Mouse (Mus musculus) megakaryocyte, adult 5-6 weeks (primary cell): ENCODE data around the gene Angel1. TPM values are rescaled to one million over a fixed set of nuclear protein-coding genes. Genes with fewer than 3 reads are reported as not detected.
A peak's percentile ranks its signal among the peaks of the same experiment; 100 is the strongest.

Source experiments
- ATAC-seq: 2 replicates; pipeline ENCODE4 v1.8.0; 2016; ENCODE audit warnings: mild to moderate bottlenecking, inconsistent platforms; ENCODE audit not compliant: poor library complexity, severe bottlenecking
- total RNA-seq, 2 experiments: library from RNA; stranded (forward) in 1 of 2; stranded (reverse) in 1 of 2; fragments of 153-499, 151-499 nt in 1 of 2; fragments of 221-1000, 200-1000 nt in 1 of 2; gene quantifications; 2 replicates each; pipeline versions ENCODE4 v1.2.3 to v1.2.4; 2015 to 2017

Angel1 gene
- total RNA-seq, 2 experiments from 2014 or later: 0.22 to 0.66 TPM

DNA sequence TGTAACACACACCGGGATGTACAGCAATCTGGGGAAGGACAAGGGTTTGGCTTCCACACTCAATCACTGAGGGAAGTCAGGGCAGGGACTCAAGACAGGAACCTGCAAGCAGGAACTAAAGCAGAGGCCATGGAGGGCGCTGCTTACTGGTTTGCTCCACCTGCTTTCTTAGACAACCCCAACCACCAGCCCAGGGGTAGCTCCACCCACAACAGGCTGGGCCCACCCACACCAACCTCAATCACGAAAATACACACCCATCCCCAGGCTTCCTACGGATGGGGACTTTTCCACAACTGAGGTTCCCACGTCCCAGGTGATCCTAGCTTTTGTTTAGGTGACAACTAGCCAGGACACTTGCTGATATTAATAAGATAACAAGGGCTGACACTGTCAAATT lies 20.4 kb downstream of the Angel1 start:
- no peak for ATAC-seq

DNA sequence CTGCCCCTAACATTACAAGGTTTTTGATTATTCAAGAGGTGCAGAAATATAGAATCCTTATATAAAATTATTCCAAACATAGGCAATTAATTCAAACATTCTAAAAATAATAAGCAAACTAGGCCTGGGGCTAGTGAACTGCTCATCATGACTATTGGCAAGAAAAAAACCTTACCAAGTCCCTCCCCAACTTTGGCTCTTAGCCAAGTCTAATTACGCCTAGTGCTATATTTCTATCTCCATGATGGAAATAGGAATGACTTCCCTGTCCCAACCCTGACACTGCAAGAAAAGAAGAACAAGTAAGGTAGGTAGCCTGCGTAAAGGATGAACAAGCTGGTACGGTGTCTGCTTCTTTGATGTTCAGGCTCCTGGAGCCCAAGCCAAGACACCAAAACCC lies 23.6 kb downstream of the Angel1 start:
- no peak for ATAC-seq

DNA sequence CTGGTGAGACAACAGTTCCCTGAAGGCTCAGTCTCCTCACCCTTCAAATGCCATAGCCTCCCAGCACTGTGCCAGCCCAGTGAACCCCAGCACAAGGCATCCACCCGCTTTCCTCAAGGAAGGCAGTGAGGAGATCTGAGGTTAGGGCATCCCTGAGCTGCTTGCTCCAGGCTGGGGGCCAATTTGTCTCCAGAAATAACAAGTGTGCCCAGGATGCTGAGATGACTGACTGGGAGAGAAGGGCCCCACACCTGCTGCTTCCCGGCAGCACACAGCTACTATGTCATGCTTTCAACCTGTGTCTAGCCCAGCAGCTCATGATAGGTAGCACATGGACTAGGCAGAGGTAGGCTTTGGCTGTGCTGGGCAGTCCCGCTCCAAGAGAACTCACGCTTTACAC lies 24.8 kb downstream of the Angel1 start:
- ATAC-seq: no peak

DNA sequence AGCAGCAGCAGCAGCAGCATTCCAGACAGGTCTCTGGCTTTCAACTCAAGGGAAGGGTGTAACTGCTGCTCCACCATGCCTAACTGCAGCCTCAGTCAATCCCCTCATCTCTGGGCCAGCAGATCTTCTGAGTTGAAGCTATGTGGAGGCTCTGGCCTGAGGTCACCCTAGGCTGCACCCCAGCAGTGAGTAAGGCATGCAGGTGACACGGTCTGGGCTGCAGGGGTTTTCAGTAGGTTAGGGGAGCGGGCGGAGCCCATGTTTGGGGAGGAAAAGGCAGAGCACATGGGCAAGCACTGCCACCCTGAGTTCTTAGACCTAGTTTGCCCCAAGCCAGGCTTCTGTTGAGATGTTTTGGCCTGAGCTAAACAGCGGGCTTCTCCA lies 25.3 kb downstream of the Angel1 start:
- no peak for ATAC-seq

DNA sequence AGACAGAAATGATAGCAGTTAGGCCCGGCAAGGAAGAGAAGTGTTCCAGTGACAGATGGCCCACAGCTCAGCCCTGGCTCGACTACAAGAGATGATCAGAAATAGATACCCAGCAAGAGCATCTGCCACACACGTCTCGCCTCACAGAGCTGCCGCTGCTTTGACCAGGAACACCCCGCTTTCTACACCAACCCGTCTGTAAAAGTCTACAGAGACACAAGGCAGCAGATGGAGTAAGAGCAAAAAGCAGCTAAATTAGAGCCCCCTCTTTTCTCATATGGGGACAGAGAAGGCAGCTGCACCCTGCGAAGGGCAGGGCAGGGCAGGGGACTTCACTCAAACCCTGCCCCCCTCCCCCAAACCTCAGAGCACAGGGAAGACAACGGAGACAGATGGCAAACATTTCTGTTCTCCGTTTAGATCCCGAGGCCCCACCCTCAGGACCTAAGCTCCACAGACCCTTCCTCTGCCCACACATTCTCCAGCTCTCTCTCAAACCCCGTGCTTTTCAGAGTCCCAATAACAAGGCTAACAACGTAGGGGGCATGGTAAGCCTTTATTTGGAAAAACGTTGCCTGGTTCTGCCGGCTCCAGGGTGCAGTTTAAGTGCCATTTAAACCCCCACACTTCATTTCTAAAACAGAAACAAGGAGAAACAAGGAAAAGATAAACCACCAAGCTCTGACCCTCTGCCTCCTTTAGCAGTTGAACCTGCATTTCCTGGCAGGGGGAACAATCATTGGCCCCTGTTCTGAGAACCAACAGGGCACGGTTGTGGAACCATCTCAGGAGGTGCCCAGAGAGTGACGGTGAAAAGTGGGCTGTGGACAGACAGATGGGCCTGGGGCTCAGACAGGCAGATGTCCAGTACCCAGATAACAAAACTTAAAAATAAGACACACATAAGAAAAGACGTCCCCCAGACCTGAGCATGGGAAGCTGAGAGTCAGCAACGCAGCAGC lies 26.0 kb downstream of the Angel1 start:
- ATAC-seq: no peak

DNA sequence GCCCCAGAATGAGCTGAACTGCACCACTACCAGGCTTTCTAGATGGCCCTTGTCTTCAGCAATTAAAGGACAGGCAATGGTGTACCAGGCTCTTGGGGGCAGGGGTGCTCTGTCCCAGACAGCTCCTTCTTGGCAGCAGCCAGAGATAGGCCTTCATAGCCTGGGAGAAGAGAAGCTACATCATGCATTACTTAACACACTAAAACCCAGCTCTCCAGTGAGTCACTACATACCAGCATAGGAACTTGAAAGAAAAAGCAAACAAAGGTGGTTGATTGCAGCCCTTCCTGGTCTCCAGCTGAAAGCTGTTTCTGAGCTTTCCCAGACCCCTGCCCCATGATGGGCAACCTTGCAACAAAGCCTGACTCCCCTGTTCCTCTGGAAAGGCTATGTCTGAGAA lies 27.7 kb downstream of the Angel1 start:
- no peak for ATAC-seq

DNA sequence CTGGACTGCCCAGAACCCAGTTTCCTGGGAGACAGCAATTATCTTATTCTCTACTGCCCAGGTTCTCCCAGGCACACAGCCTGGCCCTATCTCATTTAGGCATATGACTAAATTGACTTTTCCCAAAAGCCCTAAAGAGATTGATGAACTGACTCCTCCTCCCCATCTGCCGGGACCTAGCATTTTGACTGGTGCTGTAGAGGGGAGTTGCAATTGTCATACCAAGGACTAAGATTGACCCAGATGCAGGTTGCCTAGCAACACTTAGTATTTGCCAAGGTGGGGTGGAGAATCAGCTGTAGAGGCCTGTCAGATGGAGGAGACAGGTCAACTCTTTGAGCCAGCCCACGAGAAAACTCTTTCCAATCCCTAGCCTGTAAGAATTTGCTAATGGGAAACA lies 28.3 kb downstream of the Angel1 start:
- ATAC-seq: no peak

DNA sequence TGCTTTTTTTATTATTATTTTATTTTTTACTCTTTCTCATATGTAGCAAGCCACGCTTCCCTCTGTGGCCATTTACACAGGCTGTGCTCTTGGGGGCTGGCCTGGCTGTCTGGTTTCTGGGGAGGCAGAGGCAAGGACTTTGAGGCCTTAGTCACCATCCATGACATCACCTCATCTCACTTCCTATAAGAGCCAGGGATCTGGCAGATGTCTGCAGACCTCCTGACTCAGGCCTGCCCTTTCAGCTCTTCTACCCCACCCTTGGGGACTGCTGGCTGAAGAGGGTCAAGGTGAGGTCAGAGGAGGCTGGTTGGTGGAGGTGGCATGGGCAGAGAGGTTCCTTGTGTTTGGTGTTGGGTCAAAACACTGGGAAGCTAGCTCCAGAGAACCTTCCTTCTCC lies 31.8 kb downstream of the Angel1 start:
- ATAC-seq: peak; percentile 15; the same call in 1 of the 2 replicates

DNA sequence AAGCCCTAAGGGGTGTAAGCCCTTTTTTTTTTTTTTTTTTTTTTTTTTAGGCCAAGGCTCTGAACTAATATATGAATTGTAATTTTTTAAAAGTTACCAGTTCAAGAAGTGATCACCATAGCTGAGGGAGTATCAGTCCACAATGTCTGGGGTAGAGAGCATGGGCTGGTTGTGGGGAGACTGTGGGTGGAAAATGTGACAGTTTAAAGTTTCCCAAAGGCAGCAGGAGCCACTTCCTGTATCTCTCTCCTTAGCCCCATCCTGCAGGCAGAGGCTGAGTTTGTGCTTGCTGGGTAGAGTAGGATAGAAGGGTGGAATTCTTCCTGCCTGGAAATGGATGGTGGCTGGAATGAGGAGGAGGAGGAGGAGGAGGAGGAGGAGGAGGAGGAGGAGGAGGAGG lies 32.9 kb downstream of the Angel1 start:
- ATAC-seq: no peak

DNA sequence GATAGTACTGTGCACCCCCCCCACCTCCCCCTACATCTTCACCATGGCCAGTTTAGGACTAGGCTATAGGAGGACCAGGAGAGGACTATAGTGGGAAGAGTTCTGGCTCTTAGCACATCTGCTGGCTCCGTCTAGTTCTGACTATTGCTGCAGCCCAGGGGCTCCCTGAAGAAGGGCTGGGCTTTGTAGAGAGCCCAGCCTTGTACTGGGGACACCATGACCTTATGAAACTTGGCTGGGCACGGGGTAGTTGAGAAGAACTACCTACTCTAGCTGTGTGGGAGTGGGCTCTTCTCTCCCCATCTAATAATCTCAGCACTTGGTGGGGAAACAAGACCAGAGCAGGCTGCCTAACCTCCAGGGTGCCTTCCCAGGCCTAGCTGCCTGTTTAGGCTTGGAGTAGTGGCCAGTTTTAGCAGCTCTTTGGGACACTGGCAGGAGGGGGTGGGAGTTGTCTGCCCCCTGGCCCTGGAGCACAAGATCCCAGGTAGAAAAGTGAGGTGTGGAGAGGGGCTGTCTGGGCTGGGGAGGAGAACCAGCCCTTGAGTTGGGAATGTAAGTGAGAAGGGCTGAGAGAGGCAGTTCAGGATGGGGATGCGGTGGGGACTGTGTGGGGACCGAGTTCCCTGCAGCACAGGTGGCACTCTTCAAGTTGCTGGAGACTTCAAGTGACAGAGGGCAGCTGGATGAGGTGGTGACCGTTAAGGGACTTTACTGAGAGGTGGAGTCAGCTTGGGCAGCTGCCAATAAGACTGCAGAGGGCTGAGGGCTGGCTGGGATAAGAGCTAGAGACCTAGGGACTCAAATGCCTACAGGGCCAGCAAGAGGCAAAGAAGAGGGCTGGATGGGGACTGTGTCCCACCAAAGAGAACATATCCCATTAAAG lies 33.5 kb downstream of the Angel1 start:
- no peak for ATAC-seq

DNA sequence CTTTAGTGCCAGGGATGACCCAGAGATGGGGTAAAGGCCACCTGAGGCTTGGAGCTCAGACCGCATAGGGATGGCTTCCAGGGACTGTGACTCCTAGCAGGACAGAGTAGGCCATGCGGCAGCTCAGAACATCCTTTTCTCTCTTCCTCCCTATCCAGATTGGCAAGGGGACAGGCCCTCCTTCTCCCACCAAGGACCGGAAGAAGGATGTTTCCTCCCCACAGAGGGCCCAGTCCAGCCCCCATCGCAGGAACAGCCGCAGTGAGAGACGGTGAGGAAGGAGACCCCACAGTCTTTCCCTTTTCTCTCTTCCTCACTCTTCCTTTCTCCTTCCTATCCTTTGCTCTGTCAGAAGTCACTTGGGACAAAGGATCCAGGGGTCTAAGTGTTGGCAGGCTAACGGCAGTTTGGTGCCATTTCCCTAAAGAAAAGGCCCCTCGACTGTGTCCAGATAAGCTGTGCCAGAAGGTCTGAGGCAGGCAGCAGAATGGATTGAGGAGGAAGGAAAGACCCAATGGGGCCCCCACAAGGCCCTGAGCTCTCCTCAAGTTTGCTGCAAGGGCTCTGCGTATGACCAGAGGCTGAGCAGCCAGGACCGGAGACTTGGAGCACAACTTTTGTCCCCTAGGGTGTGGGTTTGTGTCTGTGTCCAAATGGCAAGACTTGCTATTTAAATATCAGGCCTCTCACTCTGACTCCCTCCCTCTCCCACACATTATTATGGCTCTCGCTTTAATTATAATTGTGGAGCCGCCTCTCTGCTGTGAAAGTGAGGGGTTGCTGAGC lies 35.4 kb downstream of the Angel1 start:
- no peak for ATAC-seq

DNA sequence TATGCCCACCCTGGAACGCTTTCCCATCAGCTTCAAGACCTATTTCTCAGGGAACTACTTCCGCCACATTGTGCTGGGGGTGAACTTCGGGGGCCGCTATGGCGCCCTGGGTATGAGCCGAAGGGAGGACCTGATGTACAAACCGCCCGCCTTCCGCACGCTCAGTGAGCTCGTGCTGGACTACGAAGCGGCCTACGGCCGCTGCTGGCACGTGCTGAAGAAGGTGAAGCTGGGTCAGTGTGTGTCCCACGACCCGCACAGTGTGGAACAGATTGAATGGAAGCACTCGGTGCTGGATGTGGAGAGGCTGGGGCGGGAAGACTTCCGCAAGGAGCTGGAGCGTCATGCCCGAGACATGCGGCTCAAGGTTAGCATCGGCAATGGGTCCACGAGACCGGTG lies 37.3 kb downstream of the Angel1 start:
- no peak for ATAC-seq

DNA sequence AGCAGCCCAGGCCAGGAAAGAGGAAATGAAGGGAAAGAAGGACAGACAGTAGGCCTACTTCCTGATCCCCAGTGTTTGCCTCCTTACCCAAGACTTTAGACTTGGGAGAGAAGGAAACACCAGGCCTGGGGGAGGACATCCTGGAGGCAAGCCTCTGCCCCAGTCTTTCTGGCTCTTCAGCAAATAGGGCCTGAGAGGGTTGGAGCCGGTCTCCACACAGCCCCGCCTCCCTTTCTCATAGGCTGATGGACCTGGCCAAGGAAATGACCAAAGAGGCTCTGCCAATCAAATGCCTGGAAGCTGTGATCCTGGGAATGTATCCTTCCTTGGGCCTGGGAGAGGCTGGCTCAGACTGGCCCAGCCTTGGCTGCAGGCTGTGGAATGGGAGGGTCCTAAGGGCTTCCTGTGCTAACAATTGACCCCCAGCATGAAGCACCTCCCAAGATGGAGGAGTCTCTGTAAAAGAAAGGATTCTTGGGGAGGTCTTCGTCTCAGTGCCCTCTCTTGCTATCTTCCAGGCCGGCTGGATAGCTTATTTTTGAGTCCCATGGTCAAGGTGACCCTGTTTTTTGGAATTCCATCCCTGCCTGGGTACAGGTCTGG lies 38.2 kb downstream of the Angel1 start:
- ATAC-seq: no peak

DNA sequence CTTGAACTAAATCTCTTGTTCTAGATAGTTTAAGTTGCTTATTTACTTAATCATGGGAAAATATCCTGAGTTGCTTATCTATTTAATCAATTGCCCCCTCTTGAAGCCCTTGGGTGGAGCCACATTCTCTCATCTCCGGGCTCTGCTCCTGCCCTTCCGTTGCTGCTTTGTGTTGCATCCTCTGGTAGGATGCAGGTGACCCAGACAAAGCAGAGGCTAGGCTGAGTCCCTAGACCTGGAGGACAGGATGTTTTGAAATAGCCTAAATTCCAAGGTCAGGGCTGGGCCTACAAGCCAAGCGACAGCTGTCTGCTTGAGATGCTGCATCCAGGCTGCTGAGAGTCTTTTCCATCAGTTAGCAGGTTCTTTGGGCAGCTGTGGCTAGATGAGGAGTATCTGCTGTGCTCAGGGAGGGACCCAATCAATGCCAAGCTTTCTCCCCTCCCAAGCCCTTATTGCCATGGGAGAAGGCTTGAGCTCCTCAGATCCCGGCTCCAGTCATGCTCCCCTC lies 38.8 kb downstream of the Angel1 start:
- no peak for ATAC-seq

DNA sequence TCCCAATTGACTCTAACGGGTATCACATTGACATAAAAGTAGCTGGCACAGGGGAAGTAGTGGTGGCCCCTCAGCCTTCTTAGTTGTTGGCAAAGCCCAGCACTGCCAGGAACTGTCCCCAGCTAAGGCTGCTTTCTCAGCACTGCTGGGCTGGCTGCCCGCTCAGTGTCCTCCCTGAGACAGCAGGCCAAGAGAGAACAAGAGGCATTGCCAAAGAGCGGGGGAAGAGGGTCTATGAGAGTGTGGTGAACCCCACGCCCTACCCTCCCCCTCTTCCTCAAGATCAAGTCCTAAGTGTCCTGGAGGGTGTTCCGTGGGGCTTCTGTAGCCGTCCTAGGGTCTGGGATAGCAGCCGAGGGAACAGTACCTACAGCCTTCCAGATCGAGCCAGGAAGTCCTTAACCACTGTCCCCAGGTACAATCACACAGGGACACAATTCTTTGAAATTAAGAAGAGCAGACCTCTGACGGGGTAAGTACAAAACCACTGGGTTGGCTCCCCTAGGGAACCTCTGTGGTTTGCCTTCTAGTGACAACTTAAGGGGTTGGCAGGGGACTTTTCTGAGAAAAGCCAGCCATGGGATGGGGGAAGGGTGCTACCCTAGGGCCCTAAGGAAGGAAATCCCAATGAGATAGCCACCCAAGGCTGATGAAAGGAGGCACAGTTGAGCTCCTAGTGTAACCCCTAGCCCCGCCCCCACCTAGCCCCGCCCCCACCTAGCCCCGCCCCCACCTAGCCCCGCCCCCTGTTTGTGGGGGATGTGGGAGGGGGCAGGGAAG lies 39.5 kb downstream of the Angel1 start:
- ATAC-seq: no peak

DNA sequence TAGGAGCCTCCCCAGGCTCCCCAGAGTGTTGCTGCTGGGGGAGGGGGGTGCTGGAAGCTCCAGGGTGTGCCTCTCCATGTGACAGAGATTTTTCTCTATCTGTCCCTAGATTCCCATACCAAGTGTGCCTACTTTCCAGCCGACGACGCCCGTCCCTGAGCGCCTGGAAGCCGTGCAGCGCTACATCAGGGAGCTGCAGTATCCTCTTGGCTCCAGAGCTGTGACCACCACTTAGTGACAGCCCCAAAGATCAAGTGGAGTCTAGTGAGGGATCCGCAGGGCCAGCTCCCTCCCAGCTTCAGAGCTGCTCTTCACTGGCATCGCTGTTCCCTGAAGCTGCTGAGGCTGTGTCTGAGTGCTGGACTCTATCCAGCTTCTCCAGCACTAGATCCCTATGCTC lies 41.0 kb downstream of the Angel1 start:
- no peak for ATAC-seq

DNA sequence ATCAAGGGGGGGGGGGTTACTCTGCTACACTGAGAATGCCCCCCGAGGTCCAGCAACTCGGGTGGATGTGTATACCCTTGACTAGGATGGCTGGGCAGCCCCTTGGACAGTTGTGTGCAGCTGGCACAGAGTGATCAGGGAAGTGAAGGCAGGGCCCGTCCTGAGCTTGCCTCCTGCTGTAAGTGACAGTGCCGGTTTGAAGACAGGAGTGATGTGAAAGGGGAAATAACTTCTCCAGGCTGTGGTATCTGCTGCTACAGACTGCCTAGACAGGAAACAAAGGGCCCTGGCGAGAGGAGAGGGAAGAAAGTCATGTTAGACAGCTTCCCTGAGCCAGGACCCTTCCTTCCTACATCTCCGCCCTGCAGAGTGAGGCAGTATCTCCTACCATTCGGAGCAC lies 42.6 kb downstream of the Angel1 start:
- peak; percentile 74 for ATAC-seq

DNA sequence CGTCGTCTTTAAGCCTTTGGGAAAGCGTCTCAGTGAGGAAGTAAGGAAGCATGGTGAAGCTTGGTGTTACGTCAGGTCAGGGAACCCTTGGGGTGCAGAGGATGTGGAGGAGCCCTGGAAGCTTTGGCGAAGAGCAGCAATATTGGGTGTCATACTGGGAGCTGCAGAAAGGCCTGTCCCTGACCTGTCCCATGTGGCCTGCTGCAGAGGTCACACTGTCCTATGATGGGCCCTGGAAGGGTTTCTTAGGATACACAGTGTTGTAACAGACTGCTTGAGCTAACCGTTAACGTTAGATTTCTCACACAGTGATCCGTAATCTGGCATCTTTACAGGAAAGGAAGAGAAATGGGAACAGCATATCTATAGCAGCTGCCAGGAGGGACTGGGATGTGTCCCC lies 44.1 kb downstream of the Angel1 start:
- ATAC-seq: no peak

DNA sequence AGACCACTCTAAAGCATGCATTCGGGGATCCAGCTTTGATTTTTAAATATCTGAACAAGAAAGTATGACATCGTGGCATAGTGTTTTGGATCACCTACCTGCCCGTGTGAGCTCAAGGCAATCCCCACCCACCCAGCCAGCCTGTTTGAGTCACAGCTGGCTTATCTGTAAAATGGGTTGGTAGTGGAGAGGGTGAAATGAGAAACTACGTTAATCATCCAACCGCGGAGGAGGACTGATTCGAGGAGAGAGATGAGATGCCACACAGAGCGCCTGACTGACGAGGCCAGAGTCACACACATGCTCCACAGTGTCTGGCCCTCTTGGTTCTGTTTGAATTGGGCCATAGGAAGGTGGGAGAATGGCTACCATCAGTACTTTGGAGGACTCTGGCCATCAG lies 44.6 kb downstream of the Angel1 start:
- ATAC-seq: no peak
